Mouse (Mus musculus): ENCODE results near the gene Me3. TPM values are rescaled to one million over a fixed set of nuclear protein-coding genes. Genes with fewer than 3 reads are reported as not detected.

The Me3 gene
- total RNA-seq, 2 experiments from 2014 or later: 83.3 to 90.8 TPM

DNA sequence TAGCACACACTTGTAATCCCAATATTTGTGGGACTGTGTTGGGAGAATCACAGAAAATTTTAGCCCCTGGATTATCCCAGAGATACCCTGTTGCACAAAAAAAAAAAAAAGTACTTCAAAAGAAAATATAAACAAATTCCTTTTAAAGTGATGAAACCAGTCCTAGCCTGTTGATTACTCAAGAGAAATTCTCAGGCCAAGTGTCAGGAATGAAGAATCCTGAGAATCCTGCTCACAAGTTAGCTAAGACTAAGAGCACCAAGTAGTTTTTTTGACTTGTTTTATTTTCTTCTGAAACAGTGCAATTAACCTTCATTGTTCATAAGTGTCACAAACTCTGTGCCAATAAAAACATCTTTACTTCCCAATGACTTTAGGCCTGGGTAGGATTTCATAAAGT, 44.0 kb downstream of the Me3 start:
- H3K4me3 ChIP-seq: no peak overlapping the region
- no peak for TF ChIP-seq CTCF (conservative IDR thresholded peaks at IDR 0.05)
- peak overlapping the region; percentile 94; the same call in 1 of the 2 replicates for H3K27ac ChIP-seq
- DNase-seq (ENCODE audit: low spot score in 2 of 2): no peak

DNA sequence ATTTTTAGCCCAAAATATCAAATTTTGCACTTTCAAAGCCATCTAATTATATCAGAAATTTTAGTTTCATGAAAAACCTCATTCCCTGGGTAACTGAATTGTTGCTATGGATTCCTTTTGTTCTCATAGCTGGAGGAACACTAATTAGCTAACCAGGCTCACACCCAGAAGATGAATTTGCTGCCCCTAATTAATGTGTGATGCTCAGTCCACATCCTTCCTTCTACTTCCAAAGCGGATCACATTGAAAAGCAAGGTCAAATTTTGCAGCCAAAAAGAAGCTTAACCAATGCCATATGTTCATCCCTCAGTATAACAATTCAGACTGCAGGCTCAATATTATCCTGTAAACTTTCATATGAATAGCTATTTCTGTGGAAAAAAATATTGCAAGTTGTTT, 45.7 kb downstream of the Me3 start:
- peak in 1 of 2 experiments; percentile 9 for DNase-seq (ENCODE audit: low spot score in 2 of 2)
- H3K27ac ChIP-seq: peak overlapping the region; percentile 94
- no peak overlapping the region for H3K4me3 ChIP-seq
- no peak for TF ChIP-seq CTCF (conservative IDR thresholded peaks at IDR 0.05)

DNA sequence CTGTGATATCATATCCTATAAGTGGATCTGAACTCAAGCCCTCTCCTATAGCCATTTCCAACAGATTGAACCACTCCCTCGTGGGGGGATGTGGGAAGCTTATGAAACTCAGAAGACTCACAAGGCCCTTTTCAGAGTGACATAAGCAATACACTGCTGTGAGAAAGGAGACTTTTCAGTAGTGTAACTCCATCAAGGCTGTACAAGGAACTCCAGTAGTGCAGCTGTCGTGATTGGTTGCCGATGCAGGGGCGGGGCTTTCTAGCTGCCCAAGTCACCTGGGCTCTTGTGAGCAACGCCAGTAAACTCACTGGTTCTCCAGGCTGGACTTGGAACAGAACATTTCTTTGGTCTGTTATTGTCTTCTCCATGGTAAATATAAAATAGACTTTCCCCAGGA, 46.5 kb downstream of the Me3 start:
- peak overlapping the region; percentile 94 for H3K27ac ChIP-seq
- DNase-seq (ENCODE audit: low spot score in 2 of 2): peak in 1 of 2 experiments; percentile 7
- no peak overlapping the region for H3K4me3 ChIP-seq
- TF ChIP-seq CTCF (conservative IDR thresholded peaks at IDR 0.05): no peak

DNA sequence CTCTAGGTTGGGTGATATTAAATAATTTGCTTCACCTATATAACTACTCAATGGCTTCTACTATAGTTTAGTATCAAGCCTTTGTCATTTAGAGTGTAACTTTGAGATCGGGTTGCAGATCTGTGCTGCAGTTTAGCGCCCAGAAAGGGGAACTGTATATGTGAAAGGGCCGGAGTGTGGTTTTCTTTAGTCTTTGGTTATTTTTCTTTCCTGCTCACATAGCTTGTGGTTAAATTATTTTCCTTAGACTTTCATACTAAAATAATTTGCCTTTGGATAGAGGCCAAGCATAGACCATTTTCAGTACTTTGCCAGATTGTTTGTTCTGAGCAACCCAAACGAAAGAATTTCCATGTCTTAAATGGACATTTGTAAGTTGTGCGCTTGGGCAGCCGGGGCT, 46.9 kb downstream of the Me3 start:
- no peak overlapping the region for H3K4me3 ChIP-seq
- TF ChIP-seq CTCF (conservative IDR thresholded peaks at IDR 0.05): no peak
- peak overlapping the region; percentile 94 for H3K27ac ChIP-seq
- DNase-seq (ENCODE audit: low spot score in 2 of 2): peak in 1 of 2 experiments; percentile 6

DNA sequence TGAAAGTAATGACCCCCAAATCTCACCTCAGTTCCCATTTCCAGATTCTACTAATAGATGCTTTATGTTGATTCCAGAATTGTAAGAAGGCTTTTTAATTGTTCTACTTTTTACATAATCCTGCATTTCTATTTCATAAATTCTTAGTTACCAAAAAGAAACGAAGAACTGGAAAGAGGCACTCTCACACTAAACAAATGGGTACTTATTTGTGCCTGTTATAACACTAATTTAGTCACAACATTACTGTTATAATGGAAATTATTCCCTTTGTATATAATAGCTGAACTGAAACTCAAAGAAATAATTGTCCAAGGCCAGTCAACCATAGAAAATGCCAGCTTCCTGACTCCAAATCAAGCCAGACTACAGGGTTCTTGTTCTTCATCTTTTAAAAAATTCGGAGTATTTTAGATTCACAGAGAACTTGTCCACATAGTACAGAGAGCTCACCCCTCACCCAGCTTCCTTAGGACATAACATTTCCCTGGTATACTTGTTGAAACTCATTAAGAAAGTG, 47.5 kb downstream of the Me3 start:
- Histone ChIP-seq H3K27ac (peak overlapping the region; percentile 94), H3K4me3 (no peak overlapping the region)
- no peak for TF ChIP-seq CTCF (conservative IDR thresholded peaks at IDR 0.05)
- DNase-seq (ENCODE audit: low spot score in 2 of 2): no peak

DNA sequence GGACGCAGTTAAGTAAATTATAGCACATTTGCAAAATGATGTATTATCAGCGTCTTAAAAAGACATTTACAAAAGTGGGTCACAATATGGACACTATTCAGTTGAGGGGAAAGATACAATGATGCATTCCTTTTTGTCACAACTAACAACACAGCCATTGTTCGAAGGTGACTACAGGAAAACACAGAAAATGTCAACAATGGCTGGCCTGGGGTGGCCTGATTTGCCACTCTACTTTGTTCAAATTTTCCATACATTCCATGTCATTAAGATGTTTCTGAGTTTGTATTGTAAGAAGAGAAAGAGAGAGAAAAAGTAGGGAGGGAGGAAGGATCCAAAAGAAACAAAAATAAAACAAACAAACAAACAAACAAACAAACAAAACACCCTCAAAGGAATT, 48.7 kb downstream of the Me3 start:
- Histone ChIP-seq H3K27ac (peak overlapping the region; percentile 94), H3K4me3 (no peak overlapping the region)
- DNase-seq (ENCODE audit: low spot score in 2 of 2): peak in 1 of 2 experiments; percentile 3
- TF ChIP-seq CTCF (conservative IDR thresholded peaks at IDR 0.05): no peak

DNA sequence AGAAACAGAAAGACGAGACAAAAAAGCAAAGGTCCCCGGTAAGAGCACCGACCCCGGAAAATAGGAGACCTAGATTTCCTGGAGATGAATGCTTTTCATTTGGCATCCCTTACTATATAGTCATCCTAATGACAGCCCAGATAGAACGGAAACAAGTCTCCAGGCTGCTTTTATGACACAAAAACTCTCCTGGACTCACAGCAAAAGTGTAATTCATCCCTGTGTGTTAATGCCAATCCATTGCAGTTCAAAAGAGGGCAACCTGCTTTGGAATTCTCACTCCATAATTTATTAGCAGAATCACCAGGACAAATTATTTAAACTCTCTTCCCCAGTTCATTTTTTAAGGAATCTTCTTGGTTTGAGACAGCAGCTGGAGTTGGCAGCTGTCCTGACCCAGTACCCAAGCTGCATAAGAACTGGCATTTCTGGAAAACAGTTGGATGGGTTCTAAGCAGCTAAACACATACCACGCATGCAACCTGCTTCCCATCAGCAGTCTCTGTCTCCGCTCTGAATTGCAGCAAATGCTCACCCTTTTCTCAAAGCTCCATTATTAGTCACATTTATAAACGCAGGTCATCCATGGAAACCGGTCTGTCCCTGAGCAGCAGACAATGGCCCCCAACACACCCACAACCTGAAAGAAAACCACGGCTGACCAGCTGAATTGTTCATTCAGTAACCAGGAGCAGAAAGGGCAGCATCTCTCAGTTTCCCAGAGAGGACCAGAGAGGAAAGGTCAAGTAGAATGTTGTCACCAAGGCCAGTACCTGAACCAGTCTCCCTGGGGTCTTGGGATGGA, 49.7 kb downstream of the Me3 start:
- Histone ChIP-seq H3K4me3 (no peak overlapping the region), H3K27ac (peak overlapping the region; percentile 94)
- peak; percentile 35 to 52 for DNase-seq (ENCODE audit: low spot score in 2 of 2)
- no peak for TF ChIP-seq CTCF (conservative IDR thresholded peaks at IDR 0.05)

DNA sequence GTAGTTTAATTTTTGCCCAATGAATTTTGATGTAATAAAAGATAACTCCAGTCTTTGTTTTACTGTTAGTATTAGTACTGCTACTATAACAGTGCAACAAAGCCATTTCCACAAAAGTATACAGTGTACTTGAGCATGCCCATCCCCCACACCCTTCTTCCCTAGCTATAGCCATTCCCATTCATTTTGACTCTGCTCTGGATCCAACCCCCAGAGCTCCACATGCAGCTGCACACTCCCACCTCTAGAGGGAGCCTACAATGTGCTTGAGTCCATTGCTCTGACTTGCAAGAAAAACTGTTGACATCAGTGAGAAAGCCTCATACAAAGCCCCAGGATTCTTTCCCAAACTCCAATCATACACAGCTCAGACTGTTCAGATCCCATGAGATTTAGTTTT, 66.0 kb downstream of the Me3 start:
- Histone ChIP-seq H3K27ac (no peak overlapping the region), H3K4me3 (no peak overlapping the region)
- peak; percentile 82 for TF ChIP-seq CTCF (conservative IDR thresholded peaks at IDR 0.05)
- DNase-seq (ENCODE audit: low spot score in 2 of 2): no peak

DNA sequence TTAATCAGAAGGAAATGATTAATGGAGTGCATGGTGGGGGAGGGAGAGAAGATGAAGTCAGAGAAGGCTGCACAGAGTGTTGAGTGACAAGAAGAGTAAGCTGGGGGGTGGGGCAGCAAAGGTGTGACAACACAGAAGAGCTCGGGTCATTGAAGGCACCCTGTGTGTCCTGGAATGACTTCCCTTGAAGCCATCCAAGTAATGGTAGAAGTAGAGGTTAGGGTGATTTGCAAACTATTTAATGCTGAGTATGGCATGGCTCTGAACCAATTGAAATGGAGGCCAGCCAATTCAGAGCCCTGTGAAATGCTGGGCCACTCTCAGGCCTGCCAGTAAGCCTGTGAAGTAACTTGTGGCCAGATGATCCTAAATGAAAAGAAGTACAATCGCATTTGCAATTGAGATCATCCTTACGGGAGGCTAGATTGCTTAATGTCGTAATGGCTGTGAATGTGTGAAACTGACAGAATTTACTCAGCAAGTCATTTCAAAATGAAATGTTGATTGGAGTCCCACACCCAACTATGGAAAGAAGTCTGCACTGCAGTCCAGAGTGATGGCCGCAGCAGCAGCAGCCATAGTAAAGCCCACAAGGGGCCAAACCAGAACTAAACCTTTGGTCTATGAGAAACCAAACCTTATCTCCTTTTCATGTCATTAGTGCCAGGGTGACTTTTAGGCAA, 67.6 kb downstream of the Me3 start:
- peak; percentile 49 for TF ChIP-seq CTCF (conservative IDR thresholded peaks at IDR 0.05)
- no peak for DNase-seq (ENCODE audit: low spot score in 2 of 2)
- Histone ChIP-seq H3K4me3 (no peak overlapping the region), H3K27ac (no peak overlapping the region)

DNA sequence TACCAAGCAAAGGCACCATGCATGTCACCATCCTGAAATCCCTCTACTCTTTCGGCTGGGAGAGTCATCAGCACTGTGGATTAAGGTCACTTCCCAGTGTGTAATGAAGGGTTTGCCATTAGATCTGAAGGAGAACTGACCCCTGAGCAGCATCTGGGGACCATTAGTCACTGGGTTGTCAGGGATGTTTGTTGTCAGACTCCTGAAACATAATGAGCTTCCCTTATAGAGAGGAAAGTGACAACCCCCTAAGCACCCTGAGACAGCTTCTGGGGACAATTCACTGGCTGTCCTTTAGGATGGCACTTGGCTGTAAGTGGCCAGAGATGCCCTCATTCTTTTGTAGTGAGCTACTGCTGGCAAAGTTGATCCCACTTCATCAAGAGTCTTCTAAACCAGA, 68.3 kb downstream of the Me3 start:
- Histone ChIP-seq H3K4me3 (no peak overlapping the region), H3K27ac (no peak overlapping the region)
- no peak for TF ChIP-seq CTCF (conservative IDR thresholded peaks at IDR 0.05)
- DNase-seq (ENCODE audit: low spot score in 2 of 2): no peak

DNA sequence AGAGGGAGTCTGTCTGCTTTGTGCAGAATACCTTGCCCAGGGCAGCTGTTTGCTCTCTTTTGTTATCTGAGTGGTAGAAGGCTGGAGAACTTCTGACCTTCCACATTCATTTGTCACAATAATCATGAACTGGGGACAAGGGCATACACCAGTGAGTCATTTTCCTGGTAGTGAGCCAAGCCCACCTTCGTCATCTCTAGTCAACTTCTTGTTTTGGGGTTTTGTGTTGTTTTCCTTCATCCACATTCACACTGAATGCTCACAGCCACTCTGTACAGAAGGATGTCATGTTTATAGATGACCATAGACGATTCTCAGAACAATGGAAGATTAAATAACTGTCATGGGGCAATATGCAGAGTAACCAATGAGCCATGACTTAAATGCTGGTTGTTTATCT, 78.6 kb downstream of the Me3 start:
- no peak for TF ChIP-seq CTCF (conservative IDR thresholded peaks at IDR 0.05)
- no peak overlapping the region for H3K4me3 ChIP-seq
- DNase-seq (ENCODE audit: low spot score in 2 of 2): no peak
- no peak overlapping the region for H3K27ac ChIP-seq

DNA sequence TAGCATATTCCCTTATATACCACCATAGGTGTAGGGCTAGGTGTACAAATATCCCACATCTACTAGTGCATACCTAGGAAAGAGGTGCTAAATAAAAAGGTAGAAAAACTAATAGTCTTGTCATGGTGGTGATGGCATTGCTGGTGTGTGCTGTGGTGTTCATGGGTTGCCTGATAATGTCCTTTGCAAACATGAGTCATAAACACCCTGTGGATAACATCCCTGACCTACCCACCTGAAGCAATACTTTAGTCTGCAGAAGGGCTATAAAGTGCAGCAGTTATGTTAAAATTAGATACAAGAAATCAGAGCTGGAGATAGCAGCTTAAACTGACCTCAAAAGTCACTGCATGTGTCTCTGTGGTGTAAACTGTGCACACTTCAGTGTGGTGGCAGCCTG, 80.9 kb downstream of the Me3 start:
- no peak for DNase-seq (ENCODE audit: low spot score in 2 of 2)
- no peak for TF ChIP-seq CTCF (conservative IDR thresholded peaks at IDR 0.05)
- Histone ChIP-seq H3K4me3 (no peak overlapping the region), H3K27ac (no peak overlapping the region)

DNA sequence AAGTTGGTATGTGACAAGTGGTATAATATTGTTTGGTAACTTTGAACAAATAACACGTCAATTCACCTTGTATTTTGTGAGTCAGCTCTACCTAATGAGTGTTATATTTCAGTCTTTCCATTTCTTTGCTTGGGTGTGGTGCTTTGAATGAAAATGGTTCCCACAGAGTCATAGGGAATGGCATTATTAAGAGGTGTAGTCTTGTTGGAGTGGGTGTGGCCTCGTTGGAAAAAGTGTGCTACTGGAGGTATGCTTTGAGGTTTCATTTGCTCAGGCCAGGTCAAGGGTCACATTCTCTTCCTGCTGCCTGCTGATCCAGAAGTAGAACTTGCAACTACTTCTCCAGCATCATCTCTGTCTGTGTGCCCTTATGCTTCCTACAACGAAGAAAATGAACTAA, 84.0 kb downstream of the Me3 start:
- H3K27ac ChIP-seq: no peak overlapping the region
- TF ChIP-seq CTCF (conservative IDR thresholded peaks at IDR 0.05): no peak
- no peak for DNase-seq (ENCODE audit: low spot score in 2 of 2)
- no peak overlapping the region for H3K4me3 ChIP-seq

All from layer of hippocampus, adult 2 months (tissue).